Mouse (Mus musculus) MEL-GATA-1-ER (cell line): ENCODE data around the gene Olfr1297.

Experiments used
- DNase-seq: peaks from one replicate; pipeline ENCODE4 v3.0.0-alpha.2; 2012; ENCODE audit warnings: low read depth; ENCODE audit errors: extremely low read depth

The Olfr1297 gene

GRCm38 (mm10) chr2:111626397-111626796, at the start of gene Olfr1297:
Olfr1297 (minus strand) TSS chr2:111626497.
- no peak for DNase-seq

DNA sequence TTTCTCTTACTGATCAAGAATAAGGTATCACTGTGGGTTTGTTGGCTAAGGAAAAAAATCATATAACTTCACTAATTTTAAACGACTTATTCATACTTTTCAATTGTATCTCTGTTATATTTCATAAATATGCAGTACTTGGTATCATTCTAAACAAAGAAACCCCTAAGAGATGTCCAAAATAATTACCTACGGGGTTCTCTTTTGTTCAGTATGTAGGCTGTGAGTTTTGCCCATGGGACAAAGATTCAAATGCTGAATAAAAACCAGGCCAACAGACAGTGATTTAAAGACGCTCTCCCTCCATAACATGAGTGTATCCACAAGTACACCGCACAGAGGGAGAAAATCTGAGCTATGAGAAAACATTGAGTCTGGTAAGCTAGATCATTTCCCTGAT, 34.8 kb upstream of the Olfr1297 start, which contains the start of gene Olfr1299:
Olfr1299 (plus strand) TSS at position 301 of the 400 bp plus-strand sequence.
- no peak for DNase-seq

DNA sequence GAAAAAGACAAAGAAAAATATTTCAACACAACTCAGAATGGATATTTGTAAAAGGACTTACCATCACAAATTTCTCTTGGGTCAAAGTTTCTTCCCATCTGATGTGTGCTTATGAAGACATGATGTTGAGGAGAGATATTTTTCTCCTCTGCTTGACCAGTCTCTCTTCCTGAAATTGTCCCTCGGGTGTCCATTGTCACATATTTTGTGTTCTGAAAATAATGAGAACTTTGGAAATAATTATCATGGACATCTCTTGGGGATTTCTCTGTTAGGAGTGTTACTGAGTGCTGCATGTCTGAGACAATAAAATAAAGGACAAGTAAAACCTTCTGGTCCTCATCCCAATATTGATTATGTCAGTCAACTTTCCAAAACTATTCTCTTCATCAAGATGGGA, 22.8 kb upstream of the Olfr1297 start, which contains the start of gene Olfr1298:
Olfr1298 (minus strand) TSS at position 101 of the 400 bp plus-strand sequence.
- DNase-seq = no peak

- no peak for DNase-seq
Observed at GRCm38 (mm10) chr2:111569581-111569980, 56.7 kb downstream of the Olfr1297 start, which contains the start of gene Olfr1295. Olfr1295 (minus strand) TSS chr2:111569681.
